Mouse (Mus musculus) MEL (cell line): ENCODE data around the gene Bckdhb.

Source experiments
- CTCF ChIP-seq, 3 experiments: IDR thresholded peaks in 2 of 3; conservative IDR thresholded peaks in 1 of 3; 2 replicates each; pipeline ENCODE4 v1.5.1; 2011 to 2012; ENCODE audit warnings: low read length in 3 of 3, low read depth in 2 of 3, mild to moderate bottlenecking in 2 of 3, improper control_type of control experiment in 1 of 3, inconsistent platforms in 1 of 3, mixed read lengths in 1 of 3, moderate library complexity in 1 of 3; ENCODE audit not compliant: control insufficient read depth in 1 of 3, insufficient read depth in 1 of 3, poor library complexity in 1 of 3, severe bottlenecking in 1 of 3
- E2F4 ChIP-seq: IDR thresholded peaks from 2 replicates; pipeline ENCODE4 v1.6.1; 2011; ENCODE audit warnings: low read depth, low read length, improper control_type of control experiment, borderline replicate concordance
- EP300 ChIP-seq, 2 experiments: IDR thresholded peaks; 2 replicates each; pipeline ENCODE4 v1.6.1; 2011; ENCODE audit warnings: improper control_type of control experiment in 2 of 2, low read length in 2 of 2, low read depth in 1 of 2, mild to moderate bottlenecking in 1 of 2
- HCFC1 ChIP-seq: IDR thresholded peaks from 2 replicates; pipeline ENCODE4 v1.6.1; 2012; ENCODE audit warnings: low read depth, mild to moderate bottlenecking, inconsistent platforms, low read length, improper control_type of control experiment, moderate library complexity
- KAT2A ChIP-seq: conservative IDR thresholded peaks from 2 replicates; pipeline ENCODE4 v1.6.1; 2012; ENCODE audit warnings: low read depth, low read length, improper control_type of control experiment, inconsistent platforms
- MAX ChIP-seq: IDR thresholded peaks from 2 replicates; pipeline ENCODE4 v1.6.1; 2011; ENCODE audit warnings: low read length, improper control_type of control experiment
- MXI1 ChIP-seq: IDR thresholded peaks from 2 replicates; pipeline ENCODE4 v1.6.1; 2011; ENCODE audit warnings: mild to moderate bottlenecking, low read depth, low read length, improper control_type of control experiment
- TAL1 ChIP-seq: IDR thresholded peaks from 2 replicates; pipeline ENCODE4 v1.6.1; 2012; ENCODE audit warnings: mild to moderate bottlenecking, inconsistent platforms, low read length, moderate library complexity, mixed read lengths
- USF1 ChIP-seq: IDR thresholded peaks from 2 replicates; pipeline ENCODE4 v1.6.1; 2014; ENCODE audit warnings: low read depth, mild to moderate bottlenecking, inconsistent platforms, low read length, improper control_type of control experiment, moderate library complexity

DNA sequence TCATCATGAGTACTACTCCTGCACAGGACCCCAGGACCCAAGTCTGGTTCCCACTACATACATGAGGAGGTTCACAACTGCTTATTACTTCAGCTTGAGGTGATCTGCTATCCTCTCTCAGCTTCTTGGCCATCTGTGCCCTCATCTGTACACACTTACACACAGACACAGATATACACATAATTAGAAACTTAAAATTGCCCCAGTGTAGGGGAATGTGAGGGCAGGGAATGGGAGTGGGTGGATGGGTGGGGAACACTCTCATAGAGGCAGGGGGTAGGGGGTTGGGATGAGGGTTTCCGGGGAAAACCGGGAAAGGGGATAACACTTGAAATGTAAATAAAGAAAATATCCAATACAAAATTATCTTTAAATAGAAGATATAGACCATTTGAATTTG, 15.1 kb upstream of the Bckdhb start:
- no peak for TF ChIP-seq CTCF (IDR thresholded peaks at IDR 0.05 in 2 of 3, conservative IDR thresholded peaks at IDR 0.05 in 1 of 3; ENCODE audit: control insufficient read depth in 1 of 3, insufficient read depth in 1 of 3, low read depth in 2 of 3, low read length in 3 of 3, poor library complexity in 1 of 3, severe bottlenecking in 1 of 3)
- no peak for TF ChIP-seq MXI1
- no peak for TF ChIP-seq USF1
- no peak for TF ChIP-seq EP300 (IDR thresholded peaks at IDR 0.05; ENCODE audit: low read depth in 1 of 2, low read length in 2 of 2)
- no peak for TF ChIP-seq MAX
- TF ChIP-seq KAT2A = no peak
- TF ChIP-seq TAL1 = no peak
- no peak for TF ChIP-seq HCFC1
- TF ChIP-seq E2F4 = no peak
